Mouse (Mus musculus) right cerebral cortex, postnatal 4 days (tissue): ENCODE data around the gene Mrpl34.

Experiments
- DNase-seq: peaks from one replicate; pipeline ENCODE4 v3.0.0-alpha.2; 2022

The Mrpl34 gene

GRCm38 (mm10) chr8:71496481-71496880 lies 31.7 kb downstream of the Mrpl34 start:
- DNase-seq = peak; percentile 66

GRCm38 (mm10) chr8:71497077-71497645 lies 32.4 kb downstream of the Mrpl34 start:
- no peak for DNase-seq

- no peak for DNase-seq
Observed at GRCm38 (mm10) chr8:71497881-71498501, 33.2 kb downstream of the Mrpl34 start.

GRCm38 (mm10) chr8:71498816-71499690 lies 34.3 kb downstream of the Mrpl34 start:
- DNase-seq = no peak

GRCm38 (mm10) chr8:71504349-71504748 lies 39.6 kb downstream of the Mrpl34 start:
- DNase-seq = no peak

GRCm38 (mm10) chr8:71505326-71505725 lies 40.6 kb downstream of the Mrpl34 start:
- DNase-seq = no peak

GRCm38 (mm10) chr8:71505979-71506378 lies 41.2 kb downstream of the Mrpl34 start:
- DNase-seq = no peak

- DNase-seq = peak; percentile 90
Observed at GRCm38 (mm10) chr8:71507589-71508104, 42.9 kb downstream of the Mrpl34 start.

GRCm38 (mm10) chr8:71509316-71509715 lies 44.6 kb downstream of the Mrpl34 start:
- no peak for DNase-seq

GRCm38 (mm10) chr8:71511644-71512043 lies 46.9 kb downstream of the Mrpl34 start, which contains the start of gene Plvap:
Gene Plvap, minus strand, starts transcription at chr8:71511752.
- DNase-seq = no peak

GRCm38 (mm10) chr8:71513018-71513754 lies 48.4 kb downstream of the Mrpl34 start:
- no peak for DNase-seq

GRCm38 (mm10) chr8:71515043-71515442 lies 50.3 kb downstream of the Mrpl34 start:
- no peak for DNase-seq
